Mouse (Mus musculus) heart, adult 2 months (tissue): ENCODE data around the gene Fam19a5. TPM values are rescaled to one million over a fixed set of nuclear protein-coding genes. Genes with fewer than 3 reads are reported as not detected.

Source experiments
- DNase-seq, 2 experiments: peaks; one replicate each; pipeline ENCODE4 v3.0.0; 2021
- H3K27ac ChIP-seq: fragments of 200-600 bp; 2 replicates; pipeline ENCODE4 v1.8.1; 2022
- H3K27me3 ChIP-seq: fragments of 200-500 bp; 2 replicates; pipeline ENCODE4 v1.6.1; 2012; ENCODE audit warnings: mild to moderate bottlenecking, low read length, inconsistent platforms, mixed read lengths; ENCODE audit not compliant: control insufficient read depth, insufficient read depth
- H3K36me3 ChIP-seq: fragments of 200-500 bp; 2 replicates; pipeline ENCODE4 v1.6.1; 2012; ENCODE audit warnings: low read length, inconsistent platforms; ENCODE audit not compliant: control insufficient read depth, insufficient read depth
- H3K4me1 ChIP-seq: fragments of 200-500 bp; 2 replicates; pipeline ENCODE4 v1.6.1; 2011; ENCODE audit warnings: low read length; ENCODE audit not compliant: control insufficient read depth, insufficient read depth
- H3K4me3 ChIP-seq: fragments of 200-600 bp; 2 replicates; pipeline ENCODE4 v1.8.1; 2022
- H3K79me2 ChIP-seq: fragments of 200-500 bp; replicated peaks from 2 replicates; pipeline ENCODE4 v1.6.1; 2012; ENCODE audit warnings: mild to moderate bottlenecking, inconsistent platforms, low read length, moderate library complexity, mixed read lengths; ENCODE audit not compliant: control insufficient read depth, insufficient read depth
- H3K9ac ChIP-seq: fragments of 200-500 bp; 2 replicates; pipeline ENCODE4 v1.6.1; 2012; ENCODE audit warnings: low read depth, mild to moderate bottlenecking, control low read depth, inconsistent platforms, low read length, mixed read lengths
- CTCF ChIP-seq: fragments of 200-600 bp; IDR thresholded peaks from 2 replicates; pipeline ENCODE4 v1.8.1; 2022; ENCODE audit warnings: antibody characterized with exemption, mild to moderate bottlenecking, moderate library complexity
- EP300 ChIP-seq: fragments of 200-500 bp; IDR thresholded peaks from 2 replicates; pipeline ENCODE4 v1.6.1; 2011; ENCODE audit warnings: low read depth, low read length, control low read depth; ENCODE audit not compliant: insufficient read depth
- POLR2A ChIP-seq: fragments of 200-500 bp; IDR thresholded peaks from 2 replicates; pipeline ENCODE4 v1.6.1; 2011; ENCODE audit warnings: mild to moderate bottlenecking, low read depth, low read length, control low read depth; ENCODE audit not compliant: insufficient read depth
- WGBS: fragments of 180-500 bp; shearing (Covaris S2); methylation state at CpG from one replicate; pipeline ENCODE4 v1.1.7; 2018; 5-methylcytosine and 5-hydroxymethylcytosine counted together
- intact Hi-C: fragments of 180-260 bp; cut with DNase I; formaldehyde crosslinking; loops from one replicate; pipeline ENCODE4 v1.15.1; 2025
- polyA plus RNA-seq: library from polyadenylated mRNA; depleted of rRNA; stranded (reverse); fragments of >200 nt; gene quantifications from 2 replicates; pipeline ENCODE4 v1.2.3, GENCODE M21; 2012
- total RNA-seq, 2 experiments: library from RNA; stranded (reverse); gene quantifications; 2 replicates each; pipeline ENCODE4 v1.2.3; 2021

Gene Fam19a5
- total and polyA plus RNA-seq, 3 experiments: 3.5 to 5.0 (median 4.2) TPM

DNA sequence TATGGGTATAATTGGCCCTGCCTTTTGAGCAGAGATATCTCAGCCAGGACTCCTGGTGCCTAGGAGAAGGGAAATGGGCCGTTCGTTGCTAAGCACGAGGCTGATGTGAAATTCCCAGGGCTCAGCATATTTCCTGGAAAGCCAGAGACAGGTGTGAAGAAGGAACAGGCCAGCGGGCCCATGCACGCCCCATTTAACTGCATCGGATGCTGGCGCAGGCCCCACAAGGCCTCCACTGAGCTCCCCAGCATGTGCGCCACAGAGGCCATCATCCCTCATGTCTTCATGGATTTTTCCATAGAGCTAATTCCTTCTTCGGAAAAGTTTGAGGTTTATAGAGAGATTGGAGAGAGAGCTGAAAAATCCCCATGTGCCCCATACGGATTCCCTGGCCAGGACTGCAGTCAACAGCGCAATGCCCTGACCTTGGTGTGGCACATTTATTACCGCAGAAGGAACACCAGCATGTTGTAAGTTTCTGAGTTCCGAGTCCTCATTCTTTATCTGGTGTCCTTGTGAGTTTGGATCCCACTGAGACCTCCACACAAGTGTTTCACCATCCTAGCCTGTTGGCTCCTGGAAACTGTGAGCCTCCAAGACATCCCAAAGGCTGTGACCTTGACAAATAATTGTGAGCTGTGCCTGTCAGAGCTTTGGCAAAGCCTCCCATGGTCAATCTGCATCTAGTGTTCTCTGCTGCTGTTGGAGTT is 122.1 kb downstream of the Fam19a5 start:
- intact Hi-C loops: no loop called here
- no peak overlapping the region for H3K4me3 ChIP-seq

GRCm38 (mm10) chr15:87667416-87667815 is 123.3 kb downstream of the Fam19a5 start:
- Histone ChIP-seq H3K79me2 (no peaks in the 10 kb centered on the region), H3K4me1 (no peaks in the 10 kb centered on the region), H3K36me3 (no peaks in the 10 kb centered on the region), H3K27me3 (no peaks in the 10 kb centered on the region), H3K4me3 (no peak overlapping the region), H3K27ac (no peak overlapping the region), H3K9ac (no peak overlapping the region)
- intact Hi-C loops: no loop called here
- TF ChIP-seq POLR2A (no peak), CTCF (no peak), EP300 (no peak)
- WGBS: 79% methylated on average over 7 of the region's 7 CpGs
- DNase-seq: no peak

More for the DNA sequence above, 122.1 kb downstream of the Fam19a5 start:
- WGBS: 89% methylated on average over 13 of the region's 13 CpGs
- Histone ChIP-seq H3K27ac (no peak overlapping the region), H3K79me2 (no peaks in the 10 kb centered on the region), H3K4me1 (no peaks in the 10 kb centered on the region), H3K36me3 (no peaks in the 10 kb centered on the region), H3K9ac (no peak overlapping the region), H3K27me3 (no peaks in the 10 kb centered on the region)
- TF ChIP-seq CTCF (no peak), EP300 (no peak), POLR2A (no peak)
- no peak for DNase-seq

DNA sequence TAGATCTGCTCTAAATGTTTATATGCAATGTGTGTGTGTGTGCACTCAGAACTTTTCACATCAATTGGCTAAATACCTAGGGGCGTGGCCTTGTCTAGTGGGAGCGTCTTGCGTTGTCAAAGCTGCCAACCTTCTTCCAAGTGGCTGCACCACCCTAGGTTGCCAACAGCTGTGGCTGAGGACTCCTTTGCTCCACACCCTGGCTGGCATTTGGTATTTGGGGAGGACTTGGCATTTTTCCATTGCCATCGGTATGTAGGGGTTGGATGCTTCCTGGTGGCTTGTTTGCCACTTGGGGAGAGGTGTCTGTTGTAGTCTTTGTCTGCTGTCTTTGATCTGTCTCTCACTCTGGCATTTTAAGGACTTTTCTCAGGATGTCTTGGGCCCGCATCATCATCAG is 124.0 kb downstream of the Fam19a5 start:
- Histone ChIP-seq H3K4me3 (no peak overlapping the region), H3K4me1 (no peaks in the 10 kb centered on the region), H3K79me2 (no peaks in the 10 kb centered on the region), H3K36me3 (no peaks in the 10 kb centered on the region), H3K9ac (no peak overlapping the region), H3K27me3 (no peaks in the 10 kb centered on the region), H3K27ac (no peak overlapping the region)
- TF ChIP-seq POLR2A (no peak), CTCF (no peak), EP300 (no peak)
- 69% methylated on average over 5 of the region's 5 CpGs for WGBS
- intact Hi-C loops: no loop called here
- no peak for DNase-seq

- TF ChIP-seq POLR2A (no peak), CTCF (no peak), EP300 (no peak)
- Histone ChIP-seq H3K9ac (no peak overlapping the region), H3K36me3 (no peaks in the 10 kb centered on the region), H3K4me1 (no peaks in the 10 kb centered on the region), H3K27me3 (no peaks in the 10 kb centered on the region), H3K27ac (no peak overlapping the region), H3K4me3 (no peak overlapping the region), H3K79me2 (no peaks in the 10 kb centered on the region)
- WGBS: 79% methylated on average over 9 of the region's 9 CpGs
- no peak for DNase-seq
- intact Hi-C loops: no loop called here
Observed at GRCm38 (mm10) chr15:87671929-87672328, 127.8 kb downstream of the Fam19a5 start.

DNA sequence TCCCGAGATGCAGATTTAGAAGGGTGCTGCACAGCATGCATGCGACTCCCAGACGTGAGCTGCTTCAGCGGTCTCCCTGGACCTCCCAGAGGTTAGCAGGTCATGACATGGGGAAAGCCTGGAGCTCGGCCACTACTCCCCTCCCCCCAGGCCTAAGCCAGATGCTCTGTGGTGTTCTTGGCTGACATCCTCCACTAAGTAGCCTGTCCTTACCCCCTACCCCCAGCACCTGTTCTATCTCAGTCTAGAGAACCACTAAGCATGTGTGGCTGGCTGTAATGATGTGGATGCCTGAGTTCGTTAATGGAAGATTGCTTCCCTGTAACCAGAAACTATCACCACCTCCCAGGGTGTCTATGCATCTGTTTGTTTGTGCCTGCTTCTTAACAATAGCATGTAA is 134.6 kb downstream of the Fam19a5 start:
- no peaks in the 10 kb centered on the region for H3K79me2 ChIP-seq
- no peak overlapping the region for H3K27ac ChIP-seq
- H3K4me1 ChIP-seq: no peaks in the 10 kb centered on the region
- no peak for TF ChIP-seq EP300
- no peaks in the 10 kb centered on the region for H3K27me3 ChIP-seq
- H3K4me3 ChIP-seq: no peak overlapping the region
- DNase-seq: no peak
- no peaks in the 10 kb centered on the region for H3K36me3 ChIP-seq
- 56% methylated on average over 6 of the region's 6 CpGs for WGBS
- intact Hi-C loops: no loop called here
- H3K9ac ChIP-seq: no peak overlapping the region

- no peaks in the 10 kb centered on the region for H3K27me3 ChIP-seq
- no peak overlapping the region for H3K9ac ChIP-seq
- no peak for DNase-seq
- no peaks in the 10 kb centered on the region for H3K36me3 ChIP-seq
- TF ChIP-seq EP300 (no peak), POLR2A (no peak), CTCF (no peak)
- H3K27ac ChIP-seq: no peak overlapping the region
- H3K79me2 ChIP-seq: no peaks in the 10 kb centered on the region
- H3K4me3 ChIP-seq: no peak overlapping the region
- WGBS: 71% methylated on average over 3 of the region's 3 CpGs
- intact Hi-C loops: no loop called here
- no peaks in the 10 kb centered on the region for H3K4me1 ChIP-seq
Observed at GRCm38 (mm10) chr15:87682410-87682809, 138.3 kb downstream of the Fam19a5 start.
